Mouse (Mus musculus): ENCODE measurements around the gene Gm21836.
"Not testable (repeated sequence)": the region's sequence is repeated elsewhere in the genome, so short reads cannot be mapped to it uniquely, and the experiment has no call there.

The Gm21836 gene

DNA sequence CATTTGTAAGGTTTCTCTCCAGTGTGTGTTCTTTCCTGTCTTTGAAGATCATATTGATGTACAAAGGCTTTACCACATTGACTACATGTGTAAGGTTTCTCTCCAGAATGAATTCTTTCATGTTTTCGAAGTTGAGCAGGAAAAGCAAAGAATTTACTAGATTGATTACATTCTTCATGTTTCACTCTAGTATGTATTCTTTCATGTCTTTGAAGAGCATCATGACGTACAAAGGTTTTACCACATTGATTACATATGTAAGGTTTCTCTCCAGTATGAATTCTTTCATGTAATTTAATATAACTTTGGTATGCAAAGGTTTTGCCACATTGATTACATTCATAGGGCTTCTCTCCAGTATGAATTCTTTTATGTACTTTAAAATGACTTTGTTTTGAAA is at the start of gene Gm21836:
Gene Gm21836, minus strand, starts transcription at position 101 of the 400 bp plus-strand sequence.
- DNase-seq (ENCODE audit: low spot score in 2 of 2), result not testable (repeated sequence)

DNA sequence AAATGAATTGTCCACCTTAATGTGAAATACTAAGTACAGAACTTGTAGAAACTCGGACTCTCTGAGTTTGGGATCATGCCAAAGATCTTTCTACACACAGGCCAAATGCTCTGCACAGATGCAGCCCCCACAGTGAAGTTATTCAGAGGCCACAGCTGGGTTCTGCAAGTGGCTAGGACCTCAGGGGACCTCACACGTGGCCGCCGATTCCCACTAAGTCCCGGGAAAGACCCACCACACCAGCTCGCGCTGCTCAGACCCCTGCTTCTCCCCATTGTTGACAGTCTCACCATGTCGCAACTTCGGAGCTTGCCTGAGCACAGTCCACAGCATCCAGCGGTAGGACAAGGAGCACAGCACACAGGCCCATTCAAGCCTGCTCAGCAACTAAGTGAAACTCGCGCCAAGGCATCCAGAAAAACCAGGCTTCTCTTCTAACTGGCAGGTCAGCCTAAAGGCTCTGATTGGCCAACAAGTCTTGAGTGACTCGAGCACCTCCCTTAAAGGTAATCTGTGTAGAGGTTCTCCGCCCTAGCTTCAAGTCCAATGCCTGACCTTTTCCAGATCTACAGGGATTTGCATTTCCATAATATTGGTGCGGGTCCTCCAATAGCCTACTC is 13.1 kb downstream of the Gm21836 start:
- not testable (repeated sequence) for DNase-seq (ENCODE audit: low spot score in 2 of 2)

DNA sequence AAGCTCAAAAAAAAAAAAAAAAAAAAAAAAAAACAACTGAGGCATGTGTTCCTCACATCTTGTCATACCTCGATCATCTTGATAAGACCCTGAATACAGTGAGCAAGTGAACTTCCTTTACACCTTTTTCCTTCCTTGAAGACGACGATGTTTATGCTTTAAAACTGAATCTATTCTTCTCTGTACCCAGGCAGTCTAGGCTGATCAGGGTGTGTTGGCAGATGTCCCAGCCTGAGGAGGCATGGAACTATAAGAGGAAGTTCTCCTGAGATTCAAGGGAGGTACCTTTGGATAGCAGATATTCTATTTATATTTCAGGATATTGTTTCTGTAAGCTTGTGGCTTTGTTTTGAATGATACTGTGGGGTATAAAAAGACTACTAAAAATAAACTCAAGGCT is 15.5 kb downstream of the Gm21836 start:
- DNase-seq (ENCODE audit: low spot score in 2 of 2), result no peak

DNA sequence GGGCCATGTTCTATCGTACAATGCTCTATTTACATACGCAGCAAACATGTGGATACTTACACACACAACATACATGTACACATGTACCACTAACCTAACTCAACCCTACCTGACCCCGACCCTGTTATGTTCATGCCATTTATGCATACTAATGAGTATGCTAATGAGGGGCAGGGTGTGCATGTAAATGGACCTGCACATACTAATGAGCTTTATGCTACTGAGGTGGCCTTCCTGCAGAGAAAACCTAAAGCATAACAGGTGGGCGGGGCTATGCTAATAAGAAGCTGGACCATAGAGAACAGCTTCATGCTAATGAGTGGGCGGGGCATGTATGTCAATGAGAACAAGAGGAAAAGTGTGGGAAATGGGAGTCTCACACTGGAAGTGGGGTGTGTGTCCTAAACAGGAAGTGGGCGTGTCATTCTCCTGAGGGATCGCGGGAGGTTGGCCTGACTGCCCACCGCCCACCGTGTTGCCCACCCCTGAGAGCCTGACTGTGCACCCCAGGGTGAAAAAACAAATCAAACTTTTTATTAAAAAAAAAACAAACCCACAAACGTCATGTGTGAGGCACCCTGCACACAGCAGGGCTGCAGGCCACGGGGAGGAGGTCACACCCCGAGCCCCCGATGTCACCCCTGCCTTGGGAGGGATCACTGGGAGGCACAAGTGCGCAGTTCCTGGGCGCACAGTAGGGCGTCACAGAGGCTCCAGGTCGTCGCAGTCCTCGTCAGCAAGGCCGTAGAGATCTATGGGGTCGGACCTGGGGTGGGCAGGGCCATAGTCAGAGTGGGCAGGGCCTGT is 17.3 kb downstream of the Gm21836 start, which contains the start of gene Ppp2r3d:
Gene Ppp2r3d, minus strand, starts transcription at position 803 of the 807 bp plus-strand sequence.
- peak in 1 of 2 experiments; percentile 62 for DNase-seq (ENCODE audit: low spot score in 2 of 2)

DNA sequence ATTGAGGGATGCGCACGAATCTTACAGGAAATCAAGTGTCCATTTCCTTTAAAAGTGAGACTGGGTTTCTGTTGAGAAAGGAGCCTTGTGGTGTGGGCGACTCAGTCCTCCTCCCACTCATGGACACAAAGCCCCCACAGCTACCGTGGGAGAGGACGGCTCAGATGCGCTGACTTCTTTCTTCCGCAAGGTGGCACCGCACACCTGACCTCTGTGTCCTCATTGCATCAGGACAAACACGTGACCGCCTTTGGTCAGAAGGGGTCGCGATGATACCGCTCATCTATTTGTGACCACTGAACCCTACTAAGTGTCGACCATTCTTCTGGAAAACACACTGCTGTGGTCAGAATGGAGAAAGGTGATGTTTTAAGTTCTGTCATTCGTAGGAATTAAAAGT is 17.9 kb downstream of the Gm21836 start:
- DNase-seq (ENCODE audit: low spot score in 2 of 2), result no peak

DNA sequence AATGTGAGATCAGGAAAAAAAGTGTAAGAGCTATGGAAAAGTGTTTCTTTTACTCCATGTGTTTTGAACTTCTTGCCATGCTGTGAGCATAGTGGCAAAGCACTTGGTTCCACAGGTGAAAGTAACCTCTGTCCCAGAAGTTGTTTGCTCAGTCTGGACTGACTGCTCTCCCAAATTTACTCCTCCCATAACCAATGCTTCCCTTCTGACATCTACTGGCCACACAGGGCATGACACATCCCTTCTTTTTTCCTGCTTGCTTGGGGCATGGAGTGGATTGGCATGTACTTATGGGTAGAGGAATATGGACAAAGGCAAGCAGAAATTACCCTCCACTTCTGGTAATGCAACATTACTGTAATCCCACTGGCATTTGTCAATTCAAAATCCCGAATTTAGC is 37.0 kb downstream of the Gm21836 start:
- DNase-seq (ENCODE audit: low spot score in 2 of 2), result no peak

Measured in spleen, postnatal 4 days (tissue).